Mouse (Mus musculus) heart, postnatal 36 days (tissue): ENCODE results near the gene Mcm2. TPM values are rescaled to one million over a fixed set of nuclear protein-coding genes. Genes with fewer than 3 reads are reported as not detected.

Experiments used
- DNase-seq, 2 experiments: peaks; one replicate each; pipeline ENCODE4 v3.0.0; 2021 to 2022
- intact Hi-C: fragments of 180-260 bp; cut with DNase I; formaldehyde crosslinking; loops from one replicate; pipeline ENCODE4 v1.15.1; 2025
- total RNA-seq, 2 experiments: library from RNA; stranded (reverse); gene quantifications; 2 replicates each; pipeline ENCODE4 v1.2.3; 2021

Mcm2 gene
- total RNA-seq, 2 experiments from 2014 or later, result 5.4 to 6.5 TPM

- intact Hi-C loops, result no loop called here
- no peak for DNase-seq
These were observed 62.3 kb downstream of the Mcm2 start for GRCm38 (mm10) chr6:88836178-88836819.

GRCm38 (mm10) chr6:88835047-88835446 lies 63.5 kb downstream of the Mcm2 start:
- intact Hi-C loops, result no loop called here
- DNase-seq, result no peak

Other genes with a start within 250 kb of the Mcm2 start
- 100 to 1,000 TPM; 113 to 133 TPM for gene Mgll, start 174.4 kb downstream of the Mcm2 start, total RNA-seq
- gene Abtb1, start 56.8 kb downstream of the Mcm2 start, total RNA-seq, result 10 to 100 TPM; 28.1 to 29.2 TPM
- gene Podxl2, start 23.7 kb downstream of the Mcm2 start, total RNA-seq, result 10 to 100 TPM; 13.7 to 21.2 TPM
- 10 to 100 TPM; 35.1 to 35.4 TPM for gene Tpra1, start 3.5 kb upstream of the Mcm2 start, total RNA-seq